Mouse (Mus musculus): ENCODE data around the gene Strc.

Gene Strc

DNA sequence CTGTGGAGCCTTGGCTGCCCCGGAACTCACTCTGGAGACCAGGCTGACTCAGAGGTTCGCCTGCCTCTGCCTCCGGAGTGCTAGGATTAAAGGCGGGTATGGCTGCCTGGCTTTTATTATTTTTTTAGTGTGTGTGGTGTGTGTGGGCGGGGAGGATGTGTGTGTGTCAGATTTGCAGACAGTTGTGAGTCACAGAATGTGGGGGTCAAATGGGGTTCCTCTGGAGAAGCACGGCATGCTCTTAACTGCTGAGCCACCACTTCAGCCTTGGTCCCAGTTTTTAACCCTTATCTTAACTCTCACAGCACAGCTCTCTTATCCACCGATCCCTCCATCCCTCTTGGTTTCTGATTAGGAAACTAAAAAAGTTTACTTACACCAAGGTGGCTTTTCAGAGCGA lies 70.7 kb downstream of the Strc start:
- H3K27me3 ChIP-seq (ENCODE audit: control insufficient read depth, insufficient read depth, low read length, poor library complexity, severe bottlenecking): no peaks in the 10 kb centered on the region
- DNase-seq (ENCODE audit: low read depth, low spot score): no peak
- peaks cover 2% of the 10 kb centered on the region; the same call in 1 of the 2 replicates for H3K36me3 ChIP-seq (ENCODE audit: control insufficient read depth, insufficient read depth, low read length, poor library complexity, severe bottlenecking)
